Mouse (Mus musculus) olfactory bulb, adult 2 months (tissue): ENCODE measurements at regions not wholly inside any gene's neighbourhood (a gene's known extent, or its start where the extent isn't known, plus 50 kb on each side); places are given as distances from the start of the nearest gene placed in this dataset.

Experiments used
- CTCF ChIP-seq: fragments of 200-500 bp; IDR thresholded peaks from 2 replicates; pipeline ENCODE4 v1.5.1; 2012; ENCODE audit warnings: low read depth, mild to moderate bottlenecking, low read length, moderate library complexity; ENCODE audit not compliant: insufficient read depth
- POLR2A ChIP-seq: fragments of 200-500 bp; IDR thresholded peaks from 2 replicates; pipeline ENCODE4 v1.6.1; 2012; ENCODE audit warnings: mild to moderate bottlenecking, low read depth, low read length, moderate library complexity; ENCODE audit not compliant: insufficient read depth

DNA sequence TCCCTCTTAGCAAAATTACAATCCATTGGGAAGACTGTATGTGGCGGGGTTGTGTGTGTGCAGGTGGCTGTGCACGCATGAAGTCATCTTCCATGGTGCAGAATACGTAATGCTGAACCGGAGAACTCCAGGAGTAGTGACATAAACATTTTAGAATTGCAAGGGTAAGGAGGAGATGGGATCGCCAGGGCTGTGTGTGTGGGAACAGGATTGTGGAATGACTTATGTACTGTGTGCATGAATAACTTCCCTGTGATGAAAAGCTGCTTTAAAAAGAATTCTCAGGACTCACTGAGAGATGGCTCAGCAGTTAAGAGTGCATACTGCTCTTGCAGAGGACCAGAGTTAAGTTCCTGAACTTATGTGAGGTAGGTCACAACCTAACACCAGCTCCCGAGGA, 57.2 kb upstream of the Slc30a5 start:
- TF ChIP-seq CTCF (no peak), POLR2A (no peak)
